Mouse (Mus musculus) lung, postnatal 14 days (tissue): ENCODE measurements around the gene Abcf1.
"Not testable (repeated sequence)": the region's sequence is repeated elsewhere in the genome, so short reads cannot be mapped to it uniquely, and the experiment has no call there.

Source experiments
- DNase-seq: peaks from one replicate; pipeline ENCODE4 v3.0.0; 2021

Abcf1 gene

DNA sequence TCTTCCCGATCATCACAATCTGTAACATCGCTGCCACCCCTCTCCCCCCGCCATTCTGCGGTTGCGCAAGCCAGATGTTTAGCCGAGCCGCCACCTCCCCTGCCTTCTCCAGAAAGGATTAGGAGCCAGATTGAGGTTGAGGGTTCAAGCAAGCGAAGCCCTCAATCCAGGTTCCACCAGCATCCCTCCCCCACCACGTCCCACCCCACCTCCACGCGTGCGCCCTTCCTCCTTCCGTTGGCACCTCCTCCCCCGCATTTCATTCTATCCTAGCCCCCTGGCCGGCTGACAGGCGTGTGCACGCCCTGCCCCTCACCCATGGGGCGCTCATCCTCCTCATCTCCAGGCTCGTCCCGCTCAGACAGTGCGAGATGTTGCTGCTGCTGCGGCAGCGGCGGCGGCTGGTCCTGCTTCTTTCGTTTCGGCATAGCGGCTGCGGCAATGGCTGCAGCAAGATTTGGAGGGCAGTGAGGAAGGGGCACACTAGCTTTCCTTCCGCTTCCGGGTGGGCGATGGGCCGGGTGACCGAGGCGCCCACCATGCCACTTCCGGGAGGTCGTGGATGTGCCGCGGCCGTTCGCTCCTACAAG lies 9.3 kb upstream of the Abcf1 start:
- DNase-seq: peak; percentile 22

DNA sequence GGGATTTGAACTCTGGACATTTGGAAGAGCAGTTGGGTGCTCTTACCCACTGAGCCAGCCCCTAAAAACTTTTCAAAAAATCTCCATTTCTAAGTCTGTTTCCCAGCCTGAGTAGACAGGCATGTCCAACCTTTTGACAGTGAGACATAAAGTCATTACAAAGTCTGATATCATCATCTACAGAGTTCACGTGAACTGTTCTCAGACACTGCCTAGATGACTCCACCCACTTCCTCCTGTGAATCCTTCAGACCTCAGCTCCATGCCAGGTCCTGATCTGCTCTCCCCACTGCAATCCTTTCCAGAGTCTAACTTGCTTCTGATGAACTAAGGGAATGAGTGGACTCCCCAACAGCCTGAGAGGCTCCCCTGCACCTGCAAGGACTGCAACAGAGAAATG lies 2.6 kb upstream of the Abcf1 start:
- DNase-seq: no peak

DNA sequence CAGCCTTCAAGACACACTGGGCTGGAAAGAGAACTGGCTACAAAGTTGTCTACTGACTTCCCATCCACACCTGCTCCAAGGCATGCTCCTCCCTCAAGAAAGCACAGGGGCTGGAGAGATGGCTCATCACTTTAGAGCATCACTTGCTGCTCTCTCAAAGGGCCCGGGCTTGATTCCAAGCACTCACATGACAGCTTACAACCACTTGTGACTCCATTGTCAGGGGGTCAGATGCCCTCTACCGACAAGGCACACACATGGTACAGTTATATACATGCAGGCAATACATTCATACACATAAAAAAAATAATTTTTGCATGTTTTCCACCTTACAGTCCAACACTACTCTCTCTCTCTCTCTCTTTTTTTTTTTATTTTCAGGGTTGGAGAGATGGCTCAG lies 1.9 kb downstream of the Abcf1 start:
- DNase-seq: no peak

DNA sequence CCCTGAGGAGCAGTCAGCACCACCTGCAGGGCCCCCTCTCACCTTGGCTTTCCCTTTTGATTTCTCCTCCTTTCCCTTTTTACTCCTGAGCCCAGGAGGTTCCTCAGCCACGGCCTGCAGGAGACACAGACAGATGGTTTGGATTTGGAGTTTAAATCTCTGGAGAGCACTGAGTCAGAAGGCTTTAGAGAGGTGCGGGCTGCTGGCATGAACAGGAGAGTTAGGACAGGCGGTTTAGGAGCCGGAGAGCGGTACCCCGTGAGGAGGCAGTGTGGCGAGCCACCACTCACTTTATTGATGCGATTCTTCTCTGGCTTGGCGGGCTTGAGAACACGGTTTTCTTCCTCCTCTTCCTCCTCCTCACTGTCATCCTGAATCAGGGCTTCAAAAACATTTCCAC lies 6.3 kb downstream of the Abcf1 start:
- no peak for DNase-seq

DNA sequence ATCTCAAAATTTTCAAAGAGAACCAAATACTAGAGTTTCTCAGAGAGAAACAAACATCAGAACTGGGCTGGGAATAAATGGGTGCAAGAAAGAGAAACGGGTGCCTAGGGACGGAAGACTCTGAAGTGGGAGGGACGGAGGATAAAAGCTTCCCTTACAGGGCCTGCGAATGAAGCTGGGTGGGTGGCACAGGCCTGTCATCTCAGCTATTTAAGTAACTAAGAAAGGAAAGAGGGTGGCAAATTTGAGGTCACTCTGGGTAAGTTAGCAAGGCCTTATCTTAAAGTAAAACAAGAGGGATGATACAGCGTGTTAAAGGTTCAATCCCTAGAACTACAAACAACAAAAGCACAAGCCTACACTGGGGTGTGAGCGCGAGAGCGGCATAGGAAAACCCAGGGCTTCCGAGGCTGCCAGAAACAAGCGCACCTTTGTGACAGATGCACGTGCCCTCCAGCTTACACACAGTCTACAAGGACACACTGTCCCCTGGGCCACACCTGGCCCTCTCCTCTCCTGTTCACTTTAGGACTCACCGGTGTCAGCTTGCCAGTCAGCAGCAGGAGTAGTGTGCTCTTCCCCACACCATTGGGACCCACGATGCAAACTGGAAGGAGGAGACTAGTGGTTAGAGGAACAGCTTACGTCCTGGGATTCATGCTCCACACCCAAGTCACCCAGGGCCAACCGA lies 10.9 kb downstream of the Abcf1 start:
- no peak for DNase-seq

DNA sequence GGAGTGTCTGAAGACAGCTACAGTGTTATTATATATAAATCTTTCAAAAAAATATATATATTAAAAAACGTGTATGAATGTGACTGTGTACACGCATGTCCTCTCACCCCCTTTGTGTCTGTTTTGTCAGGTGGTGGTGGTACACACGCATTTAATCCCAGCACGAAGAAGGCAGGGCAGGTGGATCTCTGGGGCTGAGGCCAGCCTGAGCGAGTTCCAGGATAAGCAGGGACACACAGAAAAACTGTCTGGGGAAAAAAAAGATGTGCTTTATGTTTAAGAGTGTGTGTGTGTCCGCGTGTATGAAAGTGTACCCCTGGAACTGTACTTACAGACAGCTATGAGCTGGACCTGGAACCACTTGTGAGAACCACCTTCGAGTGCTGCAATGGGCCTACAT lies 14.9 kb downstream of the Abcf1 start:
- DNase-seq: no peak

DNA sequence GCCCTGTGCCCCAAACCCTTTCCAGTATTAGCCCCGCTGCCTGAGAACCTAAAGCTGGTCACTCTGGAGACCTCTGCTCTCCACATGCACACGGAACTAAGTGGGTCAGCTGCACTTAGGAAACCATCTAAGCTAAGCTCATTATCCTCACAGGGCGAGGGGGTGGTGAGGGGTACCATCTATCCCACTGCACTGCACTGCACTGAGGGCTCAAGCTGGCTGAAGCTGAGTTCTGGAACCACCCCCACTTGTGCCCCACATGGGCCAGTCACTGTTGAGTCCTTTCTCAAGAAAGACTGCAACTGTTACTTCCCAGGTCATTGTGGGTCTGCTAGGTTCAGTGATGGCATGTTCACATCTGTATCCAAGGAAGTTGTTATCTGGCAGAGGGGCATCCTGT lies 17.0 kb downstream of the Abcf1 start:
- DNase-seq: not testable (repeated sequence)

DNA sequence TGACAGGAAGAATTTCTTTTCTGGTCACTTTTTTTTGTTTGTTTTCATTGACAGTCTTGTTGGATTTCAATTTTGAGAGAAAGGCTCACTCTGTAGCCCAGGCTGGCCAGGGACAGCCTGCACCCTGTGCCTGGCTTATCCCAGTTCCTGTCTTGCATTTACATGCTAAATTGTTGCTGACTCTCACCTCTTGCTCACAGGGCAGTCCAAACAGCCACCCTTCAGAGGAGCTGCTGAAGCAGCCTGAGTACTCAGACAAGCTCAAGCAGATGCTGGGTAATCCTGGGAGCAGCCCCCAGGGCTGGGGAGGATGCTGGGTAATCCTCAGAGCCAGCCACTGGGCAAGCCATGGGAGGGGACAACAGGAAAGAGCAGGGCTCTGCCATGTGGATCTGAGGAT lies 18.6 kb downstream of the Abcf1 start:
- DNase-seq: not testable (repeated sequence)

DNA sequence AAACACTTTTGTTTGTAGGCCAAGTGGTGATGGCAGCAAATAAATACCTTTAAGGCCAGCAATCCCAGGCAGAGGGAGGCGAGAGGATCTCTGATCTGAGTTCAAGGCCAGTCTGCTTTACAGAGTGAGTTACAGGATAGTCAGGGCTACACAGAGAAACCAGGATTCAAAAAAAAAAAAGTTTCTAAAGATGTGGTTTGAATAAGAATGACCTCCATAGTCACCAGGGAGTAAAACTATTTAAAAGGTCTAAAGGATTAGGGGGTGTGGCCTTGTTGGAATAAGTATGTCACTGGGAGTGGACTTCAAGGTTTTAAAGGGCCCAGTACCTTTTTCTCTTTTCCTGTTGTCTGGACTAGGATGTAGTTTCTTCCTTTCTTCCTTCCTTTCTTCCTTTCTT lies 29.6 kb downstream of the Abcf1 start:
- DNase-seq: no peak

DNA sequence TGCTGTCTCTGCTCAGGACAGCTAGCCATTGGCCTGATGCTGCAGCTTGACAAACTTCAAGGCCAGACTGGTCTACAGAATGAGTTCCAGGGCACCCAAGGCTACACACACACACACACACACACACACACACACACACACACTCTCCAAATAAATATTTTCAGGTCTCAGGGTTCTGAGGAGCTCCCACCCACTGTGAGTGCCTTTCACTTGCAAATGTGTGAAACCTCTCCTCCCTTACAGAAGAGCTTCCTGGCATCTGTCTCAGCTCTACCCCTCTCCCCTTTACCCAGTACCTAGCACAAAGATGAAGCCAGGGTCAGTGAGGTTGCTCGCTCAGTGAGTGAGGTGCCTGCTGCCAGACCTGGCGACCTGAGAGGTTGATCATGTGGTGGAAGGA lies 30.5 kb downstream of the Abcf1 start:
- DNase-seq: no peak

DNA sequence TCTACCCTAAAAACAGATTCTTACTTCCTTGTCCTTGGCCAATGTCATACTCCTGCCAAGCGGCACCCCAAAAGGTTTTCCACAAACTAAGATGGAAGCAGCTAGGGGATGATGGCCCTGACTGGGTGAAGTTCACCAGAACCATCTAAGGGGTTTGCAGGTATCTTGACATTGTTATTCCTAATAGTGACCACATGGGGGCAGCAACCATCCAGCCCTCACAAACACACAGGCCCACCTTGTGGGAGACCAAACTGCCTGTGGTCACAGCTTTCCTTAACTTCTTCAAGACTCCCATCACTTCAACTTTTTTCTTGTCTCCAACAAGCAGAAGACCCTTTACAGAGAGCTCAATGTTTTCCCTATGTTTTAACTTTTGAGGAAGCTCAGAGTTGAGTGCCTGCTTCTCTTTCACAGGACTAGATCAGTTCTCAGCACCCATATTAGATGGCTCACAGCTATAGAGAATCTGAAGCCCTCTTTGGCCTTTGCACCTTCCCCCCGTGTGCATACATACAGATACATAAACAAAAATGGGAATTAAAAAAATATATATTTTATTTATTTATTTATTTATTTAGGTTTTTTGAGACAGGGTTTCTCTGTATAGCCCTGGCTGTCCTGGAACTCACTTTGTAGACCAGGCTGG lies 31.7 kb downstream of the Abcf1 start:
- DNase-seq: peak; percentile 61

DNA sequence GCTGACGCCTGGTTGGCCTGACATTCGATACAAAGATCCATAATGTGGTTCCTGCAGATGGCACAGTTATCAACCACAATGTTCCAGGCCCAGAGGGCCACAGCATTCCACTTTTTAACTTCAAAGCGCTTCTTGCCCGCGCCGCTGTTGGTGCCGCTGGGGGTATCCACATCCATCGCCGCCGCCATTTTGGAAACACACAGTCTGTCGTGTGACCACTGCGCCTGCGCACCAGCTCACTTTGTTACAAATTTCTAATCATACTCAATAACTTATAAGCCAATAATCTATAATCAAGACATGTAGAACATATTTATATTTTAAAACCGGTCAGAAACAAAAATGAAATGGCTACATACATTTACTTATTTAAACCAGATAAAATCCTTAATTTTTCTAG lies 33.8 kb downstream of the Abcf1 start:
- DNase-seq: not testable (repeated sequence)

DNA sequence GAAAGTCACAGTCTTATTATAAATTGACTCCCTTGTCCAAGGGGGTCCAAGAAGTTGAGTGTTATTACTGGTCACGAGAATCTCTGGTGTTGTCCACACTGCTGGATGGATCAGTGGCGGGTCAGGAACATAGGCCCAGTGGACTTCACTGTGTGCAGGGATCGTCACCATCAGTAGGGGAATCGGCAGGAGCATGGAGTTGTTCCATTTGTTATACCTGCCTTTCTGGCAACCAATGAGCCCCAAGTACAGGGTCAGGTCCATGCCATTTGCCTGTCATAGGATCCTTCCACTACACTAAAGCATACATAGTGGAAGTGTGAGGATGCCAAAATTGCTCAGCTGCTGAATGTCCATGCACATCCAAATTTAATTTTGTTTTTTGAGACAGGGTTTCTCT lies 37.0 kb downstream of the Abcf1 start:
- DNase-seq: no peak

DNA sequence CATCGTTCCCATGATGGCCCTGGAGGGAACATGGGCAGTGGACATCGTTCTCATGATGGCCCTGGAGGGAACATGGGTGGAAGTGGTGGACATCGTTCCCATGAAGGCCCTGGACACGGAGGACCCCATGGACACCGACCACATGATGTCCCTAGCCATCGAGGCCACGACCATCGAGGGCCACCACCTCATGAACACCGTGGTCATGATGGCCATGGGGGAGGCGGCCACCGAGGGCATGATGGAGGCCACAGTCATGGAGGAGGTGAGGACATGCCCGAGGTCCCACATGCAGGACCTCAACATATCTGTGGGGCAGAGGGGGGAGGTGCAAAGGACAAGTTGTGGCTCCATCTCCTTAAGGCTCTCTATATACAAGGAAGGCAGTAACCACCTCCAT lies 38.9 kb downstream of the Abcf1 start:
- DNase-seq: no peak

DNA sequence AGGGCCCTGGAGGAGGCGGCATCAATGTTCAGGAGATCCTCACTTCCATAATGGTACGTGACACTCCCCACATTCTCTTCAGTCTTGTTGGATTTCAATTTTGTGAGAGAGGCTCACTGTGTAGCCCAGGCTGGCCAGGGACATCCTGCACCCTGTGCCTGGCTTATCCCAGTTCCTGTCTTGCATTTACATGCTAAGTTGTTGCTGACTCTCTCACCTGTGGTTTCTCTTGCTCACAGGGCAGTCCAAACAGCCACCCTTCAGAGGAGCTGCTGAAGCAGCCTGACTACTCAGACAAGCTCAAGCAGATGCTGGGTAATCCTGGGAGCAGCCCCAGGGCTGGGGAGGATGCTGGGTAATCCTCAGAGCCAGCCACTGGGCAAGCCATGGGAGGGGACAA lies 40.0 kb downstream of the Abcf1 start:
- no peak for DNase-seq

DNA sequence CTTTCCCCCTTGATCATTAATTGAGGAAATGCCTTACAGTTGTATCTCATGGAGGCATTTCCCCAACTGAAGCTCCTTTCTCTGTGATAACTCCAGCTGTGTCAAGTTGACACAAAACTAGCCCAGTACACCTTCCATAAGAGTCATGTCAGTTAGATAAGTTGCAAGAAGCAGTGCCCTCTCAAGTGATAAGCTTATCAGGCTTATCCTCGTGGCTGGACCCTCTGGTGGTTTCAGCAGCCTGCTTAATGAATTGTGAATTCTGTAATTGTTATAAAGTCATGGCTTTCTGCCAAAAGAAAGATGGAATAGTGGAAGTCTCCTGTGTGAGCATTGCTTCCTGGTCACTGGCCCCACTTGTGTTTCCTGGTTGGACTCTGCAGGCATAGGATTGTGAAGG lies 42.1 kb downstream of the Abcf1 start:
- DNase-seq: no peak

DNA sequence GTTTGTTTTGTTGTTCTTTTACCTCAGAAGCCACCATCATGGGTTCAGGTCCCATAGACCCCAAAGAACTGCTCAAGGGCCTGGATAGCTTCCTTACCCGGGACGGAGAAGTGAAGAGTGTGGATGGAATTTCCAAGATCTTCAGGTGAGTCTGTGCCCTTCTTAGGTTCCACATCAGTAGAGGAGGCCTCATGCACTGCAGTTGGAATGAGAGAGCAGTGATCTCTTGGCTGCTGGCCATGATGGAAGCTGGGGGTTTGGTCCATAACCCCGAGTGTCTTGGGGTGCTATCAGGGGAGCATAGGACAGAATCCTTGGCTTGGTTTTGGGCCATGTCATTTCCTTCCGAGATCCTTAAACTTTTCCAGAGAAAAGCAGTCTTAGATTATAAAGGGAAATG lies 46.3 kb downstream of the Abcf1 start:
- DNase-seq: no peak

DNA sequence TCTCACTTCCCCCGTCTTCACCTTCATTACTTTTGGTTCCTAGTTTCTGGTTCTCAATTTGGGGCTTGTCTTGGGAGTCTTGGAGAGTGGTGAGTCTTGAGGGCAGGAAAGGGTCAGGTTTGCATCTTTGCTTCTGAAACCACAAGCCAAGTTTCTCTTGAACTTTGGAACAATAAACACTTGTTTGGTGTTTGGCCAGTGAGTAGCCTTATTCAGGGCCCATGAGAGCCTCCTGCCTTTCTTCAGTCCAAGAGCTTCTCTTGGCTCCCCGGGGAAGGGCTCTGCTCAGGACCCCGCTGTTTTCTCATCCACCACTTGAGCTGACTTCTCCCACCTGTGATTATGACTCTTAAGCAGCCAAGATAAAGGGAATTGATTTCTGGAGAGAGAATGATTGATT lies 47.0 kb downstream of the Abcf1 start:
- no peak for DNase-seq

DNA sequence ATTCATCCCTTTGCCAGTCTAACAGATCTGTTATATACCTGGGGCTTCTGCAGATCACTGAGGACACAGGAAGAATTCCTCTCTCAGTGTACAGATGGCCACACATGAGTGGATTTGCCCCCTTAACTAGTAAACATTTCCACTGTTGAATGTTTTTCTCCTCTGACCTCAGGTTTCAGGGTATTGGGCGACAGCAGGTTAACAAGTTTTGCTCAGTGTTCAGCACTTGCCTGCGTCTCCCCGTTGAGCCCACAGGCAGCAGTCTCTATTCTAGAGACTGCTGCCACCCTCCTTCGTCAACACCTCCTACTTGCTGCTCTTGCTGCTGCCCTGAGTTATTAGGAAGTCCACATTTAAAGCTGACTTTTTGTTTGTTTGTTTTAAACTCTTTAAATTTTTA lies 47.9 kb downstream of the Abcf1 start:
- DNase-seq: no peak

DNA sequence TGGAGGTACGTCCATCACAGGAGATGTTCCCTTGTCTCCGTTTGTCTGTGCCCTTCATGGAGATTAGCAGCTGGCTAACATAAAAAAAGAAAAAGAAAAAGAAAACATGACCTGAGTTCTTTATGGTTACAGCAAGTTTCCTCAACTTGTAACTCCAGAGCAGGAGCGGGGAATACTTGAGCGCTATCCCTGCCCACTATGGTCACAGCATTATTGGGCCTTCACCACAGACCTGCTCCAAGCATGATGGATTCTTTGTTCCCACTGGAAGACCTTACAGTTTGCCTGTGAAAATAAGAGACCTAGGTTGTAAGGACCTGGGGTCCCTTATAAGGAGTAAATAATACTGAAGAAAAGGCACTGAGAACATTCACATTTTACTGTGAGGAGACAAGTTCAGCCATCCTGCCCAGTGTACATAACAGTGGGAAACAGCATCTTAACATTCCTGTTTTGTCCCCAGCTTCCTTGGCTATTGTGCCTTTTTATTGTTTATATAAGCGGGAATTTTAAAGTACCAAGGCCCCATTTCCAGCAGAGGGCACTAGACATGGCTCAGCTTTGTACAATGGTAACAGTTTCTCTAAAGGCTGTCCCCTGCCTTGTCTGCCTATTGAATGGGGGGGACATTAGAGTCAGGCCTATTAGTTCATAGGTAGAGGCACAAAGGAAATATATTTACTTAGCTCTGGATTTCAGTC lies 48.5 kb downstream of the Abcf1 start:
- DNase-seq: peak; percentile 51

DNA sequence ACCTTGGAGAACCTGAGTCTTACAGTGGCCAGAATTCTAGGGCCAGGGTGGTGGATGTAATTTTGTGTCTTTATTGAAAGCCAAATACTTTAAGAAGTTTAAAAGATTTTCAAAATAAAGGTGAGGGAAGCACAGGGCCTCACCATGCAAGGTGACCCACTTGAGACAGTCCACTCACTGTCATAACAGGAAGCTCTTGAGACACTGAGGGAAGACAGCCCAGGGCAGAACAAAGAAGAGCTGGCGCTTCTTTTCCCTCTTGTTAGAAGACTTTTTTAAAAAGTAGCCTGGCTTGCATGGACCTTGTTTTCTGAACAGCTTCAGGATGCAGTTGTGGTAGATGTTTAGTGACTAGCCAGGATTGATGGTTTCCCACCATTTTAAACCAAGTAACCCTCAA lies 49.2 kb downstream of the Abcf1 start:
- no peak for DNase-seq

DNA sequence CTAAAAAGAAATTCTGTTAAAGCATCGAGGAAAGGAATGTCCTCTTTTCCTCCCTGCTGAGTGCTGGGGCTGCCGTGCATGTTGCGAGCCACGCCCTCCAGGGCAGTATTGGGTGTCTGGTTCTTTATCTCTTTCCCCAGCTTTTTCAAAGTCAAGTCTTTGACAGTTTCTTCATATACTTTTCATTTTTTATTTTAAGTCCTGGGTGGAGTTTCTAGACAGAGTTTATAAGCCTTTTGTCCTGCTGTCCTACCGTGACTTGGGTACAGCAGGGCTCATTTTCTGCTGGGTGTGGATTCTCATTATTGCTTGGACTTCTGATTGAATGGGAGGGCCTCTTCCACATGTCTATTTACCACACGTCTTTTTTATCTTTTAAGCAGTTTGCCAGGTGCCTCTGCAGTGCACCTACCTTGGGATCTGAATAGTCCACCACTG lies 49.7 kb downstream of the Abcf1 start:
- DNase-seq: no peak

DNA sequence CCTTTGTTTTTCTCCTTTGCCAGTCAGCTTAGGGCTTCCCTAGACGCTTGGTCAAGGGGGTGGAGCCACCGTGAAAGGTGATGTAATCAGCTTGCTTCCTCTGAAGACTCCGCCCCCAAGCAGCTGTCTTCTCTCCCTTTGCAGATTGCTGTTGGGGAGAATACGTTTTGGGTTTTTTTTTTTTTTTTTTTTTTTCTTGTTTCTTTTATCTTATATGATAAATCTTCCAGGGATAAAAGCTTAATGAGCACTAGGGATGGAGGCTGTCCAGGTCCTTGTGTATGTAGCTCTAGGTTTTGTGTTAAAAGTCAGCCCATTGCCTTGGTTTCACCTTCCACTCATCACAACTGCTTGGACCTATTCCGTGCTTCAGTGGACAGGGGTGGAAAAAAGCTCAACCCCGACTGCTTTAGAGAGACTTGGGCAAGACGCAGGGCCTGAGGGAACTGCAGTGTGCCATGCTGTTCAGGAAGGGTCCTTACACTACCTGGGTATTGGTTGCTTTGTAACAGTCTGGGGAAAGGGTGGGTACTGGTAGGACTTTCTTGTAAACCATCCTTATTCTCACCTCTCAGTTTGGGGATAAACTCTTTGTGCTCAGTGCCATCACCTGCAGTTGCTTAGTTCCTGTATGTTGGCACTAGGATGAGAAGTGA lies 50.4 kb downstream of the Abcf1 start:
- peak; percentile 97 for DNase-seq
